Mouse (Mus musculus): ENCODE measurements around the gene Tulp4. TPM values are rescaled to one million over a fixed set of nuclear protein-coding genes. Genes with fewer than 3 reads are reported as not detected.

The Tulp4 gene
- polyA plus RNA-seq (2014; fragmentation: Nextera tagmentation; extraction: Ambion mirVana) = 129 and 178 TPM in 2 replicates

- no peaks in the 10 kb centered on the region for H3K27me3 ChIP-seq (ENCODE audit: control insufficient read depth, insufficient read depth, low read length)
- 0% methylated on average over 18 of the region's 76 CpGs for whole genome bisulfite sequencing
These were observed at the start of gene Tulp4 for GRCm38 (mm10) chr17:6106361-6107014. Gene Tulp4 (plus strand): TSS chr17:6106437.

GRCm38 (mm10) chr17:6062793-6063192 is 43.4 kb upstream of the Tulp4 start:
- no peak overlapping the region for H3K27ac ChIP-seq (ENCODE audit: low read depth, low read length)
- ATAC-seq (ENCODE audit: low FRiP score) (no peak), DNase-seq (ENCODE audit: low spot score) (no peak)
- no peaks in the 10 kb centered on the region for H3K4me1 ChIP-seq (replicated peaks; ENCODE audit: control insufficient read depth, insufficient read depth, low read length)
- no peaks in the 10 kb centered on the region for H3K27me3 ChIP-seq (ENCODE audit: control insufficient read depth, insufficient read depth, low read length)
- H3K4me2 ChIP-seq (replicated peaks; ENCODE audit: low read depth, low read length) = no peak overlapping the region
- no peaks in the 10 kb centered on the region for H3K9me3 ChIP-seq (ENCODE audit: control insufficient read depth, low read length)
- H3K36me3 ChIP-seq (ENCODE audit: control insufficient read depth, insufficient read depth, low read length) = no peaks in the 10 kb centered on the region; the same call in 1 of the 2 replicates
- no peak overlapping the region for H3K4me3 ChIP-seq (ENCODE audit: low read depth, low read length)
- WGBS = 78% methylated on average over 8 of the region's 8 CpGs
- H3K9ac ChIP-seq (ENCODE audit: low read depth, low read length) = no peak overlapping the region

More at GRCm38 (mm10) chr17:6106361-6107014, at the start of gene Tulp4:
- DNase-seq (ENCODE audit: low spot score) (peak; percentile 91), ATAC-seq (ENCODE audit: low FRiP score) (peak; percentile 99)
- Histone ChIP-seq H3K27ac (ENCODE audit: low read depth, low read length) (peak within 1 kb of the TSS; percentile 95), H3K4me2 (replicated peaks; ENCODE audit: low read depth, low read length) (peak within 1 kb of the TSS; percentile 71), H3K4me1 (replicated peaks; ENCODE audit: control insufficient read depth, insufficient read depth, low read length) (no peaks in the 10 kb centered on the region; the same call in 1 of the 2 replicates), H3K9ac (ENCODE audit: low read depth, low read length) (peak within 1 kb of the TSS; percentile 96), H3K4me3 (ENCODE audit: low read depth, low read length) (peak within 1 kb of the TSS; percentile 94), H3K9me3 (ENCODE audit: control insufficient read depth, low read length) (no peaks in the 10 kb centered on the region), H3K36me3 (ENCODE audit: control insufficient read depth, insufficient read depth, low read length) (no peaks in the 10 kb centered on the region)

DNA sequence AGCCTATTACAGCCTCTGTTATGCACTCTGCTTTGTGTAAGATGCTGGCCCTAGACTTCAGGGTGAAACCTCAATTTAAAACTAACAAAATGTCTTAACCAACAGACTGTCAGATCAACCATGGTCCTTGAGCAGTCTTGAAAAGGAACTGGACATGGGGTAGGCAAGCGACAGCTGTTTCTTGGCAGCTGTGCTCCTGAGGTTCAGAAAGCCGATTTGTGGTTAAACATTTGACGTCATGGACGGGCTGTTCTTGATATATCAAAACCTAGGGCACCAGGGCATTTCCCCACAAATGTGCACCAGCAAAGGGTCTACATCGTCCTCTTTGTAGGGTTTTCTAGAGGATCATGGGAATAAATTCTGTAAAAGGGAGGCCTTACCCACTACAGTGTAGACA is 42.7 kb upstream of the Tulp4 start:
- Histone ChIP-seq H3K9me3 (ENCODE audit: control insufficient read depth, low read length) (no peaks in the 10 kb centered on the region), H3K4me3 (ENCODE audit: low read depth, low read length) (no peak overlapping the region), H3K4me2 (replicated peaks; ENCODE audit: low read depth, low read length) (no peak overlapping the region), H3K27ac (ENCODE audit: low read depth, low read length) (no peak overlapping the region), H3K4me1 (replicated peaks; ENCODE audit: control insufficient read depth, insufficient read depth, low read length) (no peaks in the 10 kb centered on the region), H3K27me3 (ENCODE audit: control insufficient read depth, insufficient read depth, low read length) (no peaks in the 10 kb centered on the region), H3K9ac (ENCODE audit: low read depth, low read length) (no peak overlapping the region), H3K36me3 (ENCODE audit: control insufficient read depth, insufficient read depth, low read length) (no peaks in the 10 kb centered on the region; the same call in 1 of the 2 replicates)
- ATAC-seq (ENCODE audit: low FRiP score) = no peak
- DNase-seq (ENCODE audit: low spot score) = no peak
- 95% methylated on average over 5 of the region's 5 CpGs for WGBS

DNA sequence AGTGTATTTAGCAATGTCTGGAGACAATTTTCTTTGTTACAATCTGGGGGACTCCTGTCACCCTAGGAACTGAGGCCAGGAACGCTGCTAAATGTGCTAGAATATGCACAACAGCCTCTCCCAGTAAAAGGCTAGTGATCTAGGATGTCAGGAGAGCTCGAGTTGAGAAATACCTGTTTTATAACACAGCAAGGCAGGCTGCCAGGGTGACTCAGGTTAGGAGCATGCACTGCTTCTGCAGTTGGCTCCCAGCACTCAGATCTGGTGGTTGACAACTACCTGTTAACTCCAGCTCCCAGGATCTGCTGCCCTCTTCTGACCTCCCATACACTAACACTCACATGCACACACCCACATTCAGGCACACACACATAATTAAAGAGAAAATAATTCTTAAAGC is 40.2 kb upstream of the Tulp4 start:
- H3K9me3 ChIP-seq (ENCODE audit: control insufficient read depth, low read length) = no peaks in the 10 kb centered on the region
- no peak overlapping the region for H3K27ac ChIP-seq (ENCODE audit: low read depth, low read length)
- no peak overlapping the region for H3K9ac ChIP-seq (ENCODE audit: low read depth, low read length)
- ATAC-seq (ENCODE audit: low FRiP score) (no peak), DNase-seq (ENCODE audit: low spot score) (no peak)
- H3K4me3 ChIP-seq (ENCODE audit: low read depth, low read length) = no peak overlapping the region
- no peaks in the 10 kb centered on the region for H3K4me1 ChIP-seq (replicated peaks; ENCODE audit: control insufficient read depth, insufficient read depth, low read length)
- H3K4me2 ChIP-seq (replicated peaks; ENCODE audit: low read depth, low read length) = no peak overlapping the region
- WGBS = 91% methylated on average over 2 of the region's 2 CpGs
- no peaks in the 10 kb centered on the region; the same call in 1 of the 2 replicates for H3K36me3 ChIP-seq (ENCODE audit: control insufficient read depth, insufficient read depth, low read length)
- no peaks in the 10 kb centered on the region for H3K27me3 ChIP-seq (ENCODE audit: control insufficient read depth, insufficient read depth, low read length)

DNA sequence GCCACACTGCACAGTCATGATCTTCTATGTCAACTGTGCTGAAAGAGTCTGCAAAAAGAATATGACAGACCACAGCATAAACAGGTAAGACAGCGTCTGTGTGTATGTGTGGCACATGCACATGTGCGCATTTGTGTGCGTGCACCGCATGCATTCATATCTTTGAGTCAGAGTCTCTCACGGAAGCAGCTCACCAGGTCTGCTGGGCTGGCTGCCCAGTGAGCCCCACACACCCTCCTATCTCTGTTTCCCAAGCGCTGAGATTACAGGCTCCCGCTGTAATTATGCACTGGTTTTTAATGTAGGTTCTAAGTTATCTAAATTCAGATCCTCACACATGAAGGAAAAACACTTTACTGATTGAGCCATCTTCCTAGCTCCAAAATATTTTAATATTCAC is 38.6 kb upstream of the Tulp4 start:
- no peak overlapping the region for H3K4me2 ChIP-seq (replicated peaks; ENCODE audit: low read depth, low read length)
- no peaks in the 10 kb centered on the region for H3K9me3 ChIP-seq (ENCODE audit: control insufficient read depth, low read length)
- no peak for DNase-seq (ENCODE audit: low spot score)
- no peaks in the 10 kb centered on the region for H3K4me1 ChIP-seq (replicated peaks; ENCODE audit: control insufficient read depth, insufficient read depth, low read length)
- H3K27ac ChIP-seq (ENCODE audit: low read depth, low read length) = no peak overlapping the region
- 98% methylated on average over 7 of the region's 7 CpGs for WGBS
- no peaks in the 10 kb centered on the region for H3K27me3 ChIP-seq (ENCODE audit: control insufficient read depth, insufficient read depth, low read length)
- ATAC-seq (ENCODE audit: low FRiP score) = no peak
- no peak overlapping the region for H3K9ac ChIP-seq (ENCODE audit: low read depth, low read length)
- no peak overlapping the region for H3K4me3 ChIP-seq (ENCODE audit: low read depth, low read length)
- no peaks in the 10 kb centered on the region; the same call in 1 of the 2 replicates for H3K36me3 ChIP-seq (ENCODE audit: control insufficient read depth, insufficient read depth, low read length)

DNA sequence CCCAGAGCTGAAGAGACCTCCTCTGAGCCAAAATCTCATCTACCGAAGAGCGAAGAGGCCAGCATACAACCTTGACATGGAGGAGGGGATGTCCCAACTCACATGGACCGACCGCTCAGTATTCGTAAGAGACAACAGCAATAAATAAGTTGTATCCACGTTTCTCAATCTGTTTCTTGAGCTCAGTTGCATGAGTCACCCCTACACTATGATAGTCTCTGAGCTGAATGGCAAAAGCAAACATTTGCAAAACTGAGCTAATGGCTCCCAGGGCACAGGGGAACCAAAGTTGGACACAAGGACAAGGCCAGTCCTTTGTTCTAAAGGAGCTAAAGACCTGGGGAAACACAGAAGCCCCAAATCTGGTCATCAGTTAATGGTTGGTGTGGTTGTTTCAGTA is 36.4 kb upstream of the Tulp4 start:
- peaks cover 3% of the 10 kb centered on the region; the same call in 1 of the 2 replicates for H3K36me3 ChIP-seq (ENCODE audit: control insufficient read depth, insufficient read depth, low read length)
- no peaks in the 10 kb centered on the region for H3K9me3 ChIP-seq (ENCODE audit: control insufficient read depth, low read length)
- DNase-seq (ENCODE audit: low spot score) = no peak
- H3K27ac ChIP-seq (ENCODE audit: low read depth, low read length) = no peak overlapping the region
- no peak for ATAC-seq (ENCODE audit: low FRiP score)
- H3K27me3 ChIP-seq (ENCODE audit: control insufficient read depth, insufficient read depth, low read length) = no peaks in the 10 kb centered on the region
- 96% methylated on average over 6 of the region's 6 CpGs for WGBS
- H3K9ac ChIP-seq (ENCODE audit: low read depth, low read length) = no peak overlapping the region
- H3K4me1 ChIP-seq (replicated peaks; ENCODE audit: control insufficient read depth, insufficient read depth, low read length) = no peaks in the 10 kb centered on the region
- H3K4me3 ChIP-seq (ENCODE audit: low read depth, low read length) = no peak overlapping the region
- no peak overlapping the region for H3K4me2 ChIP-seq (replicated peaks; ENCODE audit: low read depth, low read length)

DNA sequence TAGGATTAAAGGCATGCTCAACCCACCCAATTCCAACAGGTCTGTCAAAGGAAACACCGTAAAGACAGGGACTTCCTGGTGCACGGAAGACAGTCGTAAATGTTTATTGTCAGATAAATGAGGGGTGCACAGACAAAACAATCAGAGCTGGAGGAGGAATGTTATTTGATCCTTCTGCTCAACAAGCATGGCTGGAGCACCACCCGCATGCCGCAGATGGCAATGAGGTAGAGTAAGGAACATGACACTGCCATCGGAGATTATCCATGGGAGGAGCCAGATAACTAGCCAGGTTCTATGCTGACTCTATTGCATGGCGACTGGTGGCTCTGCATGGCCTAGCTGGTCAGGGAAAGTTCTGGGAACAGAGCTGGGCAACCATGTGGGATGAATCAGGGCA is 32.8 kb upstream of the Tulp4 start:
- Histone ChIP-seq H3K4me1 (replicated peaks; ENCODE audit: control insufficient read depth, insufficient read depth, low read length) (no peaks in the 10 kb centered on the region), H3K9ac (ENCODE audit: low read depth, low read length) (no peak overlapping the region), H3K27me3 (ENCODE audit: control insufficient read depth, insufficient read depth, low read length) (no peaks in the 10 kb centered on the region), H3K27ac (ENCODE audit: low read depth, low read length) (no peak overlapping the region), H3K4me3 (ENCODE audit: low read depth, low read length) (no peak overlapping the region), H3K36me3 (ENCODE audit: control insufficient read depth, insufficient read depth, low read length) (peaks cover 3% of the 10 kb centered on the region; the same call in 1 of the 2 replicates), H3K9me3 (ENCODE audit: control insufficient read depth, low read length) (no peaks in the 10 kb centered on the region), H3K4me2 (replicated peaks; ENCODE audit: low read depth, low read length) (no peak overlapping the region)
- DNase-seq (ENCODE audit: low spot score) (no peak), ATAC-seq (ENCODE audit: low FRiP score) (no peak)
- WGBS = 89% methylated on average over 7 of the region's 7 CpGs

DNA sequence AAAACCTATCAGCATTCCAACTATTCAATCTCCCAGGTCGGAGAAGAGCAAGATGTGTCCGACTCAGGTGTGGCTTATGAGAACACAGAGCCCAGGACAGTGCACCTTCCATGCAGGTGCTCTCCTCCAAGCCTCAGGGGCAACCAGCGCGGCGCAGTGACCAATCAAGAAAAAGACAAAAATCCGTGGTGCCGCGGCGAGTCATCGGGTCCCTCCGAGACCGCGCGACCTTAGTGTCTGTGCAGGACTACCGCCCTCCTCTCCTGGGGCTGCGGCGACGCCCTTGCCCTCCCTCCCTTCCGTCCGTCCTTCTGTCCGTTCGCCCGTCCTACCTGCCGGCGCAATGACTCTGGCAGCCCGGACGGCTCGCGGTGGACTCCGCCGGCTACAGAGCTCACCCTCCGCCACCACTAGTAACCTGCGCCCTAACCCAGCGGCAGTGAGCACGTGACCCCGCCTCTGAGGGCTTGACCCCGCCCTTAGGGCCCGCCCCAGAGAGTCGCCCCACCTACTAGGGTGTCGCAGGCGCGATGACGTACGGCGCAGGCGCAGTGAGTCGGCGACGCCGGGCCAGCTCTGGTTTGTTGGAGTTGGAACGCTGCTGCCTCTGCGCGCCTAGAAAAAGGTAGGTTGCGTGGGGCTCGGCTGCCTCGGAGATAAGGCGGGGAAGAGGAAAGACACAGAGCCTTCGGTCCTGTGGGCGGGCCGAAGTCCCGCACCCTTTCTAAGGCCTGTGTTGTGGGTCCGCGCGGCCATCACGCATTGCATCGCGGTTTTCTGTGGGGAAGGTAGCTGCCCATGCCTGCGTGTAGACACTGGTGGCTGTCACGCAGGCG is 26.7 kb upstream of the Tulp4 start, which contains the start of the genes Serac1 and Gtf2h5:
Gene Serac1, minus strand, starts transcription at position 455 of the 836 bp plus-strand sequence.
Gene Gtf2h5, plus strand, starts transcription at position 500 of the 836 bp plus-strand sequence.
- peak; percentile 98 for DNase-seq (ENCODE audit: low spot score)
- Histone ChIP-seq H3K4me3 (ENCODE audit: low read depth, low read length) (peak within 1 kb of the TSS; percentile 74), H3K27me3 (ENCODE audit: control insufficient read depth, insufficient read depth, low read length) (no peaks in the 10 kb centered on the region), H3K9me3 (ENCODE audit: control insufficient read depth, low read length) (no peaks in the 10 kb centered on the region), H3K4me1 (replicated peaks; ENCODE audit: control insufficient read depth, insufficient read depth, low read length) (no peaks in the 10 kb centered on the region), H3K4me2 (replicated peaks; ENCODE audit: low read depth, low read length) (peak within 1 kb of the TSS; percentile 86), H3K36me3 (ENCODE audit: control insufficient read depth, insufficient read depth, low read length) (peaks cover 3% of the 10 kb centered on the region; the same call in 1 of the 2 replicates), H3K9ac (ENCODE audit: low read depth, low read length) (peak within 1 kb of the TSS; percentile 79), H3K27ac (ENCODE audit: low read depth, low read length) (peak within 1 kb of the TSS; percentile 80)
- WGBS = under 1% methylated on average over 68 of the region's 70 CpGs
- peak; percentile 98 for ATAC-seq (ENCODE audit: low FRiP score)
